Mouse (Mus musculus) bone marrow, adult 2 months (tissue): ENCODE measurements around the gene Stag1. TPM values are rescaled to one million over a fixed set of nuclear protein-coding genes. Genes with fewer than 3 reads are reported as not detected.

Source experiments
- H3K27ac ChIP-seq: fragments of 200-500 bp; 2 replicates; pipeline ENCODE4 v1.5.1; 2012; ENCODE audit warnings: low read depth, mild to moderate bottlenecking, control low read depth, inconsistent platforms, low read length; ENCODE audit not compliant: control insufficient read depth, poor library complexity, insufficient read depth
- H3K4me1 ChIP-seq: fragments of 200-500 bp; 2 replicates; pipeline ENCODE4 v1.6.1; 2011; ENCODE audit warnings: low read length; ENCODE audit not compliant: control insufficient read depth, insufficient read depth
- H3K4me3 ChIP-seq: fragments of 200-500 bp; replicated peaks from 2 replicates; pipeline ENCODE3; 2011; ENCODE audit warnings: mild to moderate bottlenecking, low read depth, low read length, control low read depth; ENCODE audit not compliant: control insufficient read depth
- CTCF ChIP-seq: fragments of 200-500 bp; IDR thresholded peaks from 2 replicates; pipeline ENCODE4 v1.5.1; 2011; ENCODE audit warnings: low read length, control low read depth; ENCODE audit not compliant: control insufficient read depth, insufficient read depth
- POLR2A ChIP-seq: fragments of 200-500 bp; IDR thresholded peaks from 2 replicates; pipeline ENCODE4 v1.6.1; 2011; ENCODE audit warnings: low read depth, mild to moderate bottlenecking, control low read depth, low read length, borderline replicate concordance; ENCODE audit not compliant: control insufficient read depth
- WGBS: fragments of 180-500 bp; shearing (Covaris S2); methylation state at CpG from one replicate; pipeline ENCODE4 v1.1.7; 2018; 5-methylcytosine and 5-hydroxymethylcytosine counted together
- polyA plus RNA-seq: library from polyadenylated mRNA; stranded (reverse); fragments of >200 nt; gene quantifications from 2 replicates; pipeline ENCODE4 v1.2.4, GENCODE M21; 2011; ENCODE audit warnings: low replicate concordance; ENCODE audit not compliant: missing spikeins, insufficient read depth, insufficient read length

The Stag1 gene
- polyA plus RNA-seq, 1 experiment, result 38.6 TPM

DNA sequence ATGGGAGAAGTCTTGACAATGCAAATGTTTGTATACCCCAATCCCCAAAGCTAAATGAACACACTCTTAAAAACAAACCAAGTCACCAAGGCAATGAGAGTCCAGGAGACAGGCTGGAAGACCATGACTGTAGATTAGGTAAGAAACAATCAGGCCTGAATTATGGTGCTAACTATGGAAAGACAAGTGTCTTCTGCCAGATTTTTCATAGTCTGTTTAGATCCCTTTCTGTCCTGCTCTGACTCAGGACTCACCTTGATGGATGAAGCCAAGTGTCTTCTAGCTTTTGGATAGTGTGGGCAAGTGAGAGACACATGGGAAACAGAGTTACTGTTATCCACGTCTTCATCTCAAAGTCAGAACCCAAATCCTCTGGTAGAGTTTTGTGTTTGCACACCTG is 26.1 kb upstream of the Stag1 start:
- no peak overlapping the region for H3K27ac ChIP-seq
- H3K4me1 ChIP-seq, result no peaks in the 10 kb centered on the region
- 89% methylated on average over 1 of the region's 1 CpGs for WGBS
- no peak for TF ChIP-seq POLR2A
- no peak overlapping the region for H3K4me3 ChIP-seq

DNA sequence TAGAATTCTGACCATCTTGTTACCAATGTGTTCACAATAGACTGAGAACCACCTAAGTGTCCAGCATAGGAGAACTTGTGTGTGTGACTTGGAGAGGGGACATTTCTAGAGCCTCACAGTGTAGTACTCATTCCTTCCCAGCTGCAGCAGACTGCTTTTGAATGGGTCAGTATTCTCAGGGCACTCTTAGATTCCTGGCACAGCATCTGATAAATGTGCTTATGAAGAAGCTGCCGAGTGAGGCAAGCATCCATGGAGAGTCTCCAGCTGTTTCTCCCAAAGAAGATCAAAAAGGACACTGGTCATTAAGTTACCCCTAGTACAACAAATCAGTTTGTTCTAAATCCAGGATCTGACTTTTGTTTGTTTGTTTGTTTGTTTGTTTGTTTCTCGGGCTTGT is 24.3 kb upstream of the Stag1 start:
- WGBS, result 73% methylated on average over 2 of the region's 2 CpGs
- no peaks in the 10 kb centered on the region for H3K4me1 ChIP-seq

DNA sequence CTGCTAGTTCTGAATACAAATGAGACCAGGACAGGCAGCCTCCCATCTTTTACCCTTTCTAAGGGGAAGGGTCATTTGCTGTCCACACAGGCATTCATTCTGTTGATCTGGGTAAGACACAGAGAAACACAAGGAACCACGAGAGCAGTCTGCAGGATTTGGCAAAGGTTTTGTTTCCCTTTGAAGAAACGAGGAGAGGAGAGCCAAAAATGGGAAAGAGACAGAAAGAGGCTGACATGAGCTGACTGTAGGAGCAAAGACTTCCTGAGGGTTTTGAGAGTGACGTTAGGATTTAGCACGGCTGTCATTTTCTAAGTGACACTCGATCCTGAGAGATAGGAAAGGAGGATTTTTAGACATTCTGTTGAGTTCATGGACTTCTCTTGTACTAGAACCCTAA is 23.7 kb upstream of the Stag1 start:
- 56% methylated on average over 5 of the region's 5 CpGs for WGBS
- Histone ChIP-seq H3K4me1 (no peaks in the 10 kb centered on the region), H3K27ac (no peak overlapping the region), H3K4me3 (no peak overlapping the region)
- TF ChIP-seq CTCF (no peak), POLR2A (no peak)

More for the DNA sequence above, 24.3 kb upstream of the Stag1 start:
- Histone ChIP-seq H3K4me3 (no peak overlapping the region), H3K27ac (no peak overlapping the region)
- TF ChIP-seq POLR2A (no peak), CTCF (no peak)

DNA sequence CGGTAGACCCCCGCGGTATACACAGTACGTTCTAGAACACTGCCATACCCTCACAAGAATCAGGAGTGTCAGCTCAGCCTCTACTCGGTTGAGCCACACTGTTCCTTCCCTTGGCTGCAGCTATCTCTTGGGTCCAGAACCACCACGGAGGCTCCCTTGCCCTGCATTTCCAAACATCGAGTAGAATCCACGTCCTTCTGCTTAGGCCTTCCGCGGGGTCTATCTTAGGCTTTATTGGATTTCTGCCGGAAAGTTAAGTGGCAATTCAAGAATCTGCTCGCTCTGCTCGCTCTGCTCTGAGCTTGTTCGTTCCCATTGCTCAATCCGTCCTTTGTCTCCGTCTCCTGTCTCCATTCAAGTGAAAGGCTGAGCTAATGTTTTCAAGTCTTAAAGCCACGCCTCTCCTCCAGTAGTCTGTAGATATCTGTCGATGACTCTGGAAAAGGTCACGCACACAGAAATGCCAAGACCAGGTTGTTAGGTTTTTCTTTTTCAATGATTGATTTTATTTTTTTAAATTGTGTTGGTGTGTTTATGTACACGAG is 17.3 kb upstream of the Stag1 start:
- Histone ChIP-seq H3K4me3 (no peak overlapping the region), H3K4me1 (no peaks in the 10 kb centered on the region), H3K27ac (no peak overlapping the region)
- TF ChIP-seq POLR2A, result no peak
- no peak for TF ChIP-seq CTCF
- 79% methylated on average over 20 of the region's 20 CpGs for WGBS

DNA sequence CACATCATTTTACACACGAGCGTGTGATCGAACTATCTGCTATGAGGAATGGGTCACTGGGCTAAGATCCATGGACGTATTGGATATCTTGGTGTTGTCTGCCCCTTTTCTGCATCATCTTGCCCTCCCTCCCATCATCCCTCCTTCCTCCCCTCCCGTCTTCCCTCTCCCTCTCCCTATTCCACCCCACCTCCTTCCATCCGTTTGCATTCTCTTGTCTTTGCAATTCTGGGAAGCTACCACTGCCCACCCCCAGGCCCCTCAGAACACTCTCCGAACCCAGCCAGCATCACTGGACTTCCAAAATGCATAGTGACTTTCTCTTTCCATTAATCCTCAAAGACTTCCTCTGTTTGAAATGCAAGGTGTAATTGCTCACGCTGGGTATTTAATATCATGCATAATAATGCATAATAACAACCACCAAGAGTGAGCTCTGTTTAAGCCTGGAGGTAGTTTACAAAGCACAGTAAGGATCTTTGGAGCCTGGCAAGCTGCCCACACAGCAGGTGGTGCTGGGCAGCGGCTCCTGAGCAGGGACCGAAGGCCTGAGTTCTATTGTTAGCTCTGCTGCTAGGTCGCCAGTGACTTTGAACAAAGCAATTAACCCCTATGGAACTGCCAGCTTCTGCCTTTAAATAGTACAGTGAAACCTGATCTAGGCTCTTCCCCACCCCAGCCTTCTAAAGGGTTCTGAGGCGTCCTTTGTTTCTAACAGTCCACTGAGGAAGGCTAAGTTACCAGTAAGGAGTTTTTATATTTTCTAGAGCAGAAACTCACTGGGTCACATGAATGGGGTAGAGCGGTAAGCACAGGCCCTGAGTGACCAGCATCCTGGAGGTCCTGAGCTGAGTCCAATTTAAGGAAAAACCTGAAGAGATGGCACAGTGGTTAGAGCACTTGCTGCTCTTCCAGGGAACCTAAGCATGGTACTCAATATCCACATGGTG is 15.8 kb upstream of the Stag1 start:
- Histone ChIP-seq H3K4me3 (no peak overlapping the region), H3K4me1 (no peaks in the 10 kb centered on the region), H3K27ac (no peak overlapping the region)
- WGBS, result 80% methylated on average over 13 of the region's 13 CpGs
- TF ChIP-seq POLR2A (no peak), CTCF (no peak)

DNA sequence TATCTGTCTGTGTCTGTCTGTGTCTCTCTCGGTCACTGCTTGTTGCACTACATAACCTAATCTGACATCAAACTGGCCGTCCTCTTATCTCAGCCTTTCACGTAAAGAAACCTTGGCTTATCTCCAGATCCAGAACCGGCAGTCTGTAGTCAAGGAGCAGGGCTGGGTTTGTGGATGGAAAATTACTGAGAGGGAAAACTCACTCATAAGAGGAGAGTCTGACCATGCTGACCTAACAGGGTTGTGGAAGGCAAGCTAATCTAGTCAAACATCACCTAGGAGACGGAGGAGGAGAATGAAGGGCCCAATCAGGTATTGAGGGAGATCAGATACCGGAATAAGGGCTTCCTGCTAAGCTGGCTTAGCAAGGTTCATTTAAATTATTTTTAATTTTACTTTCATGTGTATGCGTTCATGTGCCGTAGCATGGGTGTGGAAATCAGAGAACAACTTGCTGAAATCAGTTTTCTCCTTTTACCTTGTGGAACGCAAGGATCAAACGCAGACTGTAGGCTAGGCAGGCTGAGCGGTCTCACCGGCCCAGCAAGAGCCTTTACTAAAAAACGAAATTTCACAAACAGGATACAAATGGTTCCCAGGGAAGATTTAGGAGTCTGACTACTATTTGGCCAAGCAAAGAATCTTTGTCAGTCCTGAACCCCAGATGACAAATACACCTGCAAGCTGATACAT is 14.6 kb upstream of the Stag1 start:
- TF ChIP-seq CTCF (no peak), POLR2A (no peak)
- Histone ChIP-seq H3K4me3 (no peak overlapping the region), H3K27ac (no peak overlapping the region), H3K4me1 (no peaks in the 10 kb centered on the region)
- WGBS, result 66% methylated on average over 13 of the region's 13 CpGs

DNA sequence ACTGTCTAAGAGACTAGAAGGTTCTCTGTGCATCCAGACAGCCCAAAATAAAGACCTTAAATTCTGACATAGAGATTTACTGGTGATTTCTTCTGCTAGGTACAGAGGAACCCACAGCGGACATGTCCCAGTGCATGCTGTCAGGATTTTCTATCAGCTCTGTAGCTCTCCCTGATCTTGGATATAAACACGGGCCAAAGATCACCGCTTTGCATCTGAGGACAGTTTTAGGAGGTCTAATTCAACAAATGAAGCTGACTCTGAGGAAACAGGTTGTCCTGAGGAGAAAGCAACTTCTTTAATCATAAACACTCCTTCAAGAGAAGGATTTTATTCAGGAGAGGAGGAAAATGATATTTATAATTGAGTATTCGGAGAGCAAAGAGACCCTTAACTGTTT is 13.6 kb upstream of the Stag1 start:
- WGBS, result 88% methylated on average over 4 of the region's 4 CpGs

DNA sequence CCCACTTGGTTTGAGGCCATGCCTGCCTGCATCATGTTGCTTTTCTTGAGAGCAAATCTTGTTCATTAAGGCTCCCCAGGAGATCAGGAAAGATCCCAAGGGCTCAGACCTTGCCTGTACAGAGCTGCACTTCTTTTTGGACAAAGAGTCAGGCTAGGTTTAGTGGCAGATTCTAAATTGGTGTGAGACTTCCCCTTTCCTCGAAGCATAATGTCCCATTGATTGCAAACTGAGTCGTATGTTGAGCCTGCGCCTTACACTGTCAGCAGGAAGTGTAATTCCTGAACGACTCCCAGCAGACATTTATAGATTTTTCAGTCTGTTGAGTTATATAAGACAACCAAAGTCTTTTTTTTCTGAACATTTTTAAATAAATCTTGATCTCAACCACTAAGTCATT is 7.1 kb upstream of the Stag1 start:
- H3K4me3 ChIP-seq, result no peak overlapping the region
- H3K4me1 ChIP-seq, result no peaks in the 10 kb centered on the region; the same call in 1 of the 2 replicates
- no peak overlapping the region for H3K27ac ChIP-seq
- TF ChIP-seq POLR2A (no peak), CTCF (no peak)
- 12% methylated on average over 4 of the region's 4 CpGs for WGBS

More for the DNA sequence above, 13.6 kb upstream of the Stag1 start:
- no peak overlapping the region for H3K27ac ChIP-seq
- no peak overlapping the region for H3K4me3 ChIP-seq
- no peaks in the 10 kb centered on the region for H3K4me1 ChIP-seq
- TF ChIP-seq POLR2A (no peak), CTCF (no peak)
